Mouse (Mus musculus): ENCODE measurements around the gene Thtpa. TPM values are rescaled to one million over a fixed set of nuclear protein-coding genes. Genes with fewer than 3 reads are reported as not detected.

The Thtpa gene
- polyA plus RNA-seq (2014; fragmentation: Nextera tagmentation; extraction: Ambion mirVana): 12.4 and 15.1 TPM in 2 replicates

DNA sequence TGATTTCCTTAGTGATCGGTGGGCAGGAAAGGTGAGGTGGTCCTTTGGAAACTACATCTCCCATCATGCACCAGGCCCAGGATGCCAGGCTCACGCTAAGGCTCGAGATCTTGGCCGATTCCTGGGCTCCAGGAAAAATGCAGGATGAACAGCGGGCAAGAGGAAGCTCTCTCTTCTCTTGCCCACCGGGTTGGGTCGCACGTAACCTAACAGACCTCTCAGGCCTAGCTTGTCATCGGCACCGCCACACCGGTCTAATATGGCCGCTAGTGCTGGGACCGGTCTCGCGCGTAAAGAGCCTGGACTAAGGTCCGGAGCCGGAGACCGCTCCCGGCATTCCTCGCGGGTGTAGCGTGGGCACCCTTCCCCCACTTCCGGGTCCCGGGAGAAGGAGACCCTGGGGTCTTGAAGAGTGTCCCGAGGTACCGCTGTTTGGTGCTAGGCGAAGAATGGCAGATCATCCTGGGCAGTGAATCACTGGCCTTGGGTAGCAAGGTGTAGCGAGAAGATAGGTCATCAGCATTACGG, at the start of gene Thtpa:
TSS of gene Thtpa (plus strand) at position 81 of the 528 bp plus-strand sequence.
- H3K9me3 ChIP-seq (replicated peaks; ENCODE audit: control insufficient read depth, low read length): no peaks in the 10 kb centered on the region
- H3K4me1 ChIP-seq (ENCODE audit: control insufficient read depth, insufficient read depth, low read length): peaks cover 20% of the 10 kb centered on the region
- no peaks in the 10 kb centered on the region for H3K27me3 ChIP-seq (ENCODE audit: control insufficient read depth, insufficient read depth, low read length)
- H3K36me3 ChIP-seq (ENCODE audit: control insufficient read depth, insufficient read depth, low read length): no peaks in the 10 kb centered on the region; the same call in 1 of the 2 replicates
- 3% methylated on average over 30 of the region's 30 CpGs for WGBS (ENCODE audit: insufficient replicate concordance)
- peak within 1 kb of the TSS; percentile 70 for H3K9ac ChIP-seq (ENCODE audit: low read depth, low read length)
- H3K4me2 ChIP-seq: peak within 1 kb of the TSS; percentile 70
- ATAC-seq (replicated peaks; ENCODE audit: insufficient number of reproducible peaks, low FRiP score, low TSS enrichment): peak; percentile 55; the same call in 1 of the 2 replicates
- H3K4me3 ChIP-seq (ENCODE audit: low read depth, low read length): peak within 1 kb of the TSS; percentile 55
- peak within 1 kb of the TSS; percentile 41; the same call in 1 of the 2 replicates for H3K27ac ChIP-seq (ENCODE audit: low read depth, low read length)

DNA sequence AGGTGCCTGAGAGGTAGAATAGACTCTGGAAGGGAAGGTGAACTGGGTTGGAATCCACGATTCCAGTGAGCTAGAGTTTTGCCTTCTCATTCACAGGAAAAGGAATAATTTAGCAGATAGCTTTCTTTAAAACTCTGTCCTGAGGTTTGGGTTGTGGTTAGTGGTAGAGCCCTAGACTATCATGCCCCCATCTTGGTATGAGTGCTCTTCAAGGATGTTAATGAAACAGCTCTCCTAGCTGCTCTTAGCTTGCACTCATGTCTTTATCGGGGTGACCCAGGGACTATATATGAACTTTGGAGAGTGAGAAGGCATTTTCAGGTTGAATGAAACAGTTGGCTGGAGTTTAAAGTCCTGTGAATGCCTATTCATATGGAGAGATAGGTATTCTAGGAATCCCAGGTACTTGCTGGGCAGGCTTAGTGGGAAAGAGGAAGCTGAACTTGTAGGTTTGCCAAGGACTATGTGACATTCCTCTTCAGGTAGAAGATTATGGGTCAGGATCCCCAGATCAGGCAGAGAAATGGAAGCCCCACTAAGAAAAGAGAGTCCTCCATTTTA, 46.5 kb upstream of the Thtpa start:
- H3K4me3 ChIP-seq (ENCODE audit: low read depth, low read length): no peak overlapping the region
- no peak overlapping the region for H3K4me2 ChIP-seq
- WGBS (ENCODE audit: insufficient replicate concordance): 77% methylated on average over 2 of the region's 2 CpGs
- H3K4me1 ChIP-seq (ENCODE audit: control insufficient read depth, insufficient read depth, low read length): no peaks in the 10 kb centered on the region
- no peaks in the 10 kb centered on the region for H3K9me3 ChIP-seq (replicated peaks; ENCODE audit: control insufficient read depth, low read length)
- no peak overlapping the region for H3K9ac ChIP-seq (ENCODE audit: low read depth, low read length)
- H3K36me3 ChIP-seq (ENCODE audit: control insufficient read depth, insufficient read depth, low read length): no peaks in the 10 kb centered on the region
- no peaks in the 10 kb centered on the region for H3K27me3 ChIP-seq (ENCODE audit: control insufficient read depth, insufficient read depth, low read length)
- ATAC-seq (replicated peaks; ENCODE audit: insufficient number of reproducible peaks, low FRiP score, low TSS enrichment): no peak
- no peak overlapping the region for H3K27ac ChIP-seq (ENCODE audit: low read depth, low read length)

DNA sequence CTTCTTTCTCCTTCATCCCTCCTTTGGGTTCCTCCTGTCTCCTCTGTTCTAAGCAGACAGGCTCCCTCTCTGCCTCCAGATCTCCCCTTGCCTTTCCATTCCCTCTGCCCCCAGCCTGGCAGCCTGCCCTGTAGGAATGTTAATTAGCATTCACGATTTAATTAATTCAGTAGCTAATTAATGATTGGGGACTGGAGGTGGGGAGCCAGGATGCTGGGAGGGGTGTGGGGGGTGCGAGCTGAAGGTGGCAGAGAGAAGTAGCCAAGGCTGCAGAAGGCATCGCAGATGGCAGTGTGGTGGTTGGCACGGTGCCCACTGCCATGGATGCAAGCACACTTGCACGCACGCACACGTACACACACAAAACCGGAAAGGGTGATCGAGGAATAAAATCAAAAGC, 42.1 kb upstream of the Thtpa start:
- 0 out of 2 replicates have a peak, but pooled peaks cover 4% of the 10 kb centered on the region for H3K27me3 ChIP-seq (ENCODE audit: control insufficient read depth, insufficient read depth, low read length)
- H3K9me3 ChIP-seq (replicated peaks; ENCODE audit: control insufficient read depth, low read length): no peaks in the 10 kb centered on the region
- no peak for ATAC-seq (replicated peaks; ENCODE audit: insufficient number of reproducible peaks, low FRiP score, low TSS enrichment)
- H3K36me3 ChIP-seq (ENCODE audit: control insufficient read depth, insufficient read depth, low read length): no peaks in the 10 kb centered on the region
- H3K27ac ChIP-seq (ENCODE audit: low read depth, low read length): no peak overlapping the region
- no peak overlapping the region for H3K4me3 ChIP-seq (ENCODE audit: low read depth, low read length)
- 83% methylated on average over 9 of the region's 9 CpGs for WGBS (ENCODE audit: insufficient replicate concordance)
- H3K9ac ChIP-seq (ENCODE audit: low read depth, low read length): no peak overlapping the region
- no peaks in the 10 kb centered on the region for H3K4me1 ChIP-seq (ENCODE audit: control insufficient read depth, insufficient read depth, low read length)
- H3K4me2 ChIP-seq: no peak overlapping the region

DNA sequence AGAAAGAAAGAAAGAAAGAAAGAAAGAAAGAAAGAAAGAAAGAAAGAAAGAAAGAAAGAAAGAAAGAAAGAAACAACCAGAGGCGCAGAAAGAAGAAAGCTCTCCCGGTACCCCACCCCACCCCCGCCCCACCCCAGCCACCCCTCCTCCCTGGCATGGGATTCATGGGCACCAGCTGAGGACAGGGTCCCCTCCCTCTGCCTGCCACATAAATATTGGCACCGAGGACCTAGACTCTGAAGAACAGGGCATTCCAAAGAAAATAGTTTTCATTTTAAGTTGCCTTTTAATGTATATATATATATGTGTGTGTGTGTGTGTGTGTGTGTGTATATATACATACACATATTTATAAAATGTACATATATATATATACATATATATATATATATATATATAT, 41.5 kb upstream of the Thtpa start:
- Histone ChIP-seq H3K9me3 (replicated peaks; ENCODE audit: control insufficient read depth, low read length) (no peaks in the 10 kb centered on the region), H3K27ac (ENCODE audit: low read depth, low read length) (no peak overlapping the region), H3K4me2 (no peak overlapping the region), H3K27me3 (ENCODE audit: control insufficient read depth, insufficient read depth, low read length) (0 out of 2 replicates have a peak, but pooled peaks cover 4% of the 10 kb centered on the region), H3K4me3 (ENCODE audit: low read depth, low read length) (no peak overlapping the region), H3K4me1 (ENCODE audit: control insufficient read depth, insufficient read depth, low read length) (no peaks in the 10 kb centered on the region), H3K9ac (ENCODE audit: low read depth, low read length) (no peak overlapping the region), H3K36me3 (ENCODE audit: control insufficient read depth, insufficient read depth, low read length) (no peaks in the 10 kb centered on the region)
- WGBS (ENCODE audit: insufficient replicate concordance): 80% methylated on average over 4 of the region's 4 CpGs
- no peak for ATAC-seq (replicated peaks; ENCODE audit: insufficient number of reproducible peaks, low FRiP score, low TSS enrichment)

DNA sequence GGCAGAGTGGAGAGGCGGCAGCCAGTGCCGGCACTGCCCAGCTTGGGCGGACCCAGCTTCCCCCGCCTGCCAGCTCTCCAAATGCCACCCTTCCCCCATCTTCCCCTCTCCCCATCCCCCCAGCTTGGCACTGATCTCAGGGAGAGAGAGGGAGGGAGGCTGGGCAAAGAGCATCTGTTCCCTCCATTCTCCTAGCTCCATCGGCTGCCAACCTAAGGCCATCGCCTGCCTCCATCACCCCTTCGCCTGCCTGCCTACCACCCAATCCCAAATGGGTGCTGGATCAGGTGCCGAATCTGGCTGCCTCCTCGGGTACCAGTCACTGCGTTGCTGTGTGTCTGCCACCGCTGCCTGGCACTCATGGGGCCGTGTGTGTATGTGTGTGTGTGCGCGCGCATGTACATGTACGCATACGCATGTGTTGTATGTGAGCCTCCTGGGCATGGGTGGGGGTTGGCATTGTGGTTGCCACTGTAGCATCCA, 40.8 kb upstream of the Thtpa start:
- no peaks in the 10 kb centered on the region for H3K36me3 ChIP-seq (ENCODE audit: control insufficient read depth, insufficient read depth, low read length)
- H3K4me3 ChIP-seq (ENCODE audit: low read depth, low read length): no peak overlapping the region
- H3K27ac ChIP-seq (ENCODE audit: low read depth, low read length): no peak overlapping the region
- H3K27me3 ChIP-seq (ENCODE audit: control insufficient read depth, insufficient read depth, low read length): 0 out of 2 replicates have a peak, but pooled peaks cover 4% of the 10 kb centered on the region
- H3K4me2 ChIP-seq: no peak overlapping the region
- H3K9me3 ChIP-seq (replicated peaks; ENCODE audit: control insufficient read depth, low read length): no peaks in the 10 kb centered on the region
- WGBS (ENCODE audit: insufficient replicate concordance): 86% methylated on average over 17 of the region's 17 CpGs
- no peaks in the 10 kb centered on the region for H3K4me1 ChIP-seq (ENCODE audit: control insufficient read depth, insufficient read depth, low read length)
- no peak overlapping the region for H3K9ac ChIP-seq (ENCODE audit: low read depth, low read length)
- no peak for ATAC-seq (replicated peaks; ENCODE audit: insufficient number of reproducible peaks, low FRiP score, low TSS enrichment)

DNA sequence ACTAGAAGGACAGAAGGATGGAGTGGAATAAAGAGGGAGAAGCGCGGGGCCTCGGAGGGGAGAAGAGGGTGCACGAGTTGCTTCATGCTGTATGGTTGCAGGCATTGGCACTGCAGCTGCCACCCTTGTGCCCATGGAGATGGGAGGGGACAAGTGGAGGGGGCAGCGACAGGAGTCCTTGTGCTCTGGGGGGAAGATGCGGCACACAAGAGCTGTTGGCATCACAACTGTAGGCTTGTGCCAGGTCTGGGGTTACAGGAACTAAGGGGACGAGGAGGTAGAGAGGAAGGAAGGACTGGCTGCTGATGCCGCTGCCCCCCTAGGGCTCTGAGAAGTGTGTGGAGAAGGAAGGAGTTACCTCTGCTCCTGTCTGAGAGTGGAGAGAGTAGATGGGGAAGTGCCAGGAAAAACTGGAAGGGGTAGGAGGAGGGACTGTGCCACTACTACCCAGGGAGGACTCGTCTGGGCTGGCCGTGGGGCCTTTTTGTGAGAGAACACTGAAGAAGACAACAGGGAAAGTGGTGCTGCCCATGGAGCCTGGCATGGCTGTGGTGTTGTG, 40.3 kb upstream of the Thtpa start:
- ATAC-seq (replicated peaks; ENCODE audit: insufficient number of reproducible peaks, low FRiP score, low TSS enrichment): no peak
- 0 out of 2 replicates have a peak, but pooled peaks cover 4% of the 10 kb centered on the region for H3K27me3 ChIP-seq (ENCODE audit: control insufficient read depth, insufficient read depth, low read length)
- WGBS (ENCODE audit: insufficient replicate concordance): 73% methylated on average over 10 of the region's 10 CpGs
- no peak overlapping the region for H3K9ac ChIP-seq (ENCODE audit: low read depth, low read length)
- H3K9me3 ChIP-seq (replicated peaks; ENCODE audit: control insufficient read depth, low read length): no peaks in the 10 kb centered on the region
- H3K4me2 ChIP-seq: no peak overlapping the region
- H3K4me1 ChIP-seq (ENCODE audit: control insufficient read depth, insufficient read depth, low read length): no peaks in the 10 kb centered on the region
- no peak overlapping the region for H3K4me3 ChIP-seq (ENCODE audit: low read depth, low read length)
- H3K36me3 ChIP-seq (ENCODE audit: control insufficient read depth, insufficient read depth, low read length): no peaks in the 10 kb centered on the region
- H3K27ac ChIP-seq (ENCODE audit: low read depth, low read length): no peak overlapping the region

DNA sequence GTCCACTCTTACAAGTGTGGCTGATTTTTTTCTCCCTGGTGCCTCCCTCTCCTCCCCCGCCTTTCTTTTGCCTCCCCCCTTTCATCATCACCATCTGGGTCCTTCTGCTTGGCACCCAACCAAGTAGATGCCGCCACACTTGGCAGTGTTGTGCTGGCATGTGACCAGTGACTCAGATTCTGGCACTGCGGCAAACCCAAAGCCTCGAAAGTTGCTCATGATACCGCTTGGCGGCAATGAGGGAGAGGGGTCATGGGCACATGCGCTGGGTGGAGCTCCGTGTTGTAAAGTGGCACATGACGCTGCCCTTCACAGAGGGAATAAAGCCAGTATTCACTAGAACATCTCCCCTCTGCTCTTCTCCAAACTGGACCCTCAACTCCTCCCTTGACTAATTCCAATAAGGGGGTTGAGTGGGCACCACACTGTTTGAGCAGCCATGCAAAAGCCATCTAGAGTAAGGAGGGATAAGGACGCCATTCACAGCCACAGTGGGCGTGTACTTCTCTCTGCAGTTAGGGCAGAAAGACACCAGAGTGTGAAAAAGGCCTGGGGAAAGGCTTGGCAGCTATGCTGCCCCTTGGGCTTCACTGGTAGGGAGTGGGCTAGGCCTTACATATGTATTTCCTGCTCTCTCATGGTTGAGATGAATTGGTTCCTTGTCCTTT, 39.3 kb upstream of the Thtpa start:
- H3K9ac ChIP-seq (ENCODE audit: low read depth, low read length): no peak overlapping the region
- no peak overlapping the region for H3K27ac ChIP-seq (ENCODE audit: low read depth, low read length)
- H3K4me1 ChIP-seq (ENCODE audit: control insufficient read depth, insufficient read depth, low read length): 0 out of 2 replicates have a peak, but pooled peaks cover 4% of the 10 kb centered on the region
- 75% methylated on average over 11 of the region's 11 CpGs for WGBS (ENCODE audit: insufficient replicate concordance)
- H3K4me2 ChIP-seq: no peak overlapping the region
- no peaks in the 10 kb centered on the region for H3K36me3 ChIP-seq (ENCODE audit: control insufficient read depth, insufficient read depth, low read length)
- H3K27me3 ChIP-seq (ENCODE audit: control insufficient read depth, insufficient read depth, low read length): 0 out of 2 replicates have a peak, but pooled peaks cover 4% of the 10 kb centered on the region
- no peak overlapping the region for H3K4me3 ChIP-seq (ENCODE audit: low read depth, low read length)
- ATAC-seq (replicated peaks; ENCODE audit: insufficient number of reproducible peaks, low FRiP score, low TSS enrichment): no peak
- no peaks in the 10 kb centered on the region for H3K9me3 ChIP-seq (replicated peaks; ENCODE audit: control insufficient read depth, low read length)

DNA sequence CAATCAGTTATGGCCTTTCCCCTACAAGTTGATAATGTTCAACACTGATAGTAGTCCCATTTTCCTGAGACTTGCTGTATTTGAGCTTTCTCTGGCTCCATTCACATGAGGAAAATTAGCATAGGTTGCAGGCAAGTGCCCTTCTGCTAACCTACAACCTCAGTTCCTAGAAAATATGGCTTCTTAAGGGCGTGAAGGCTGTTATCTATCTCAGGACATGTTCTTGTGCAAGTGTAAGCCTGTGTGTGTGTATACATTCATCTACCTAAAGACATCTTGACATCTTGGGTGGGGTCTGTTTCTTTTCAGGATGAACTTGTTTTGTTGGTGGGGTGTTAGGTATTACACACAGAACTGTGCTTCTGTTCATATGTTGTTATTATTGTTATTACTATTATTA, 35.6 kb upstream of the Thtpa start:
- H3K4me1 ChIP-seq (ENCODE audit: control insufficient read depth, insufficient read depth, low read length): peaks cover 14% of the 10 kb centered on the region
- H3K4me3 ChIP-seq (ENCODE audit: low read depth, low read length): no peak overlapping the region
- 67% methylated on average over 1 of the region's 1 CpGs for WGBS (ENCODE audit: insufficient replicate concordance)
- peaks cover 8% of the 10 kb centered on the region; the same call in 1 of the 2 replicates for H3K27me3 ChIP-seq (ENCODE audit: control insufficient read depth, insufficient read depth, low read length)
- no peak for ATAC-seq (replicated peaks; ENCODE audit: insufficient number of reproducible peaks, low FRiP score, low TSS enrichment)
- H3K9me3 ChIP-seq (replicated peaks; ENCODE audit: control insufficient read depth, low read length): no peaks in the 10 kb centered on the region
- H3K36me3 ChIP-seq (ENCODE audit: control insufficient read depth, insufficient read depth, low read length): no peaks in the 10 kb centered on the region
- no peak overlapping the region for H3K4me2 ChIP-seq
- no peak overlapping the region for H3K27ac ChIP-seq (ENCODE audit: low read depth, low read length)
- no peak overlapping the region for H3K9ac ChIP-seq (ENCODE audit: low read depth, low read length)

All from heart, embryonic 11.5 days (tissue).